Mouse (Mus musculus) inflammation-experienced regulatory T-cells, adult 16 weeks (primary cell): Measurements from ENCODE around the gene Olfr133. TPM values are rescaled to one million over a fixed set of nuclear protein-coding genes. Genes with fewer than 3 reads are reported as not detected.

Experiments used
- polyA plus RNA-seq: library from polyadenylated mRNA; unstranded; fragments of 100-300 nt; shearing (Covaris generic); gene quantifications from one replicate; pipeline ENCODE4 v1.2.1, GENCODE M21; 2017

Gene Olfr133
- polyA plus RNA-seq: not detected

GRCm38 (mm10) chr17:38144981-38145380, at the start of gene Olfr133:
TSS of gene Olfr133 (plus strand) at chr17:38145281.

GRCm38 (mm10) chr17:38134426-38134825, 10.7 kb upstream of the Olfr133 start, which contains the start of gene Olfr132:
TSS of gene Olfr132 (minus strand) at chr17:38134526.

DNA sequence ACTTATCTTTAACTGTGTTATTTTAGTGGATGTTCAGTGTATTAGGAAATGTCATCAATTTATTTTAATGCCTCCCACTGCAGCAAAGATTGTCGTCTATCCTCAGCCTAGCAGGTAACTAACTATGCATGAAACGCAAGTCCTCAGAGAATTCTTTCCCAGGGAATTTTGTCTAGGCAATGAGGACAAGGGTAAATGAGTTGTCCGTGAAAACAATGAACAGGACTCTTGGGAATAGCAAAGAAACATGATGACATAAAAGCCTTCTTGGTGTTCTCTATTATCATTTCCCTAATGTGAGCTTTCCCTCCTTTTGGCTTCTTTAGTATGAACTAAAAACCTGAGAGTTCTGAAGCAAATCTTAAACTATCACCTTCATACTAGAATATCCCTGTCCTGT, 26.0 kb downstream of the Olfr133 start, which contains the start of gene Olfr134:
Gene Olfr134 (plus strand): TSS at position 301 of the 400 bp plus-strand sequence.

Other genes with a start within 250 kb of the Olfr133 start
- not detected for gene Olfr127, start 244.8 kb upstream of the Olfr133 start, polyA plus RNA-seq
- not detected for gene Olfr128, start 224.7 kb upstream of the Olfr133 start, polyA plus RNA-seq
- not detected for gene Olfr761, start 192.2 kb upstream of the Olfr133 start, polyA plus RNA-seq
- gene Olfr129, start 85.2 kb upstream of the Olfr133 start, polyA plus RNA-seq: not detected
- gene Olfr130, start 81.4 kb upstream of the Olfr133 start, polyA plus RNA-seq: not detected
- gene Olfr131, start 56.6 kb upstream of the Olfr133 start, polyA plus RNA-seq: not detected
- gene Olfr132, start 10.8 kb upstream of the Olfr133 start, polyA plus RNA-seq: not detected
- gene Olfr134, start 26.1 kb downstream of the Olfr133 start, polyA plus RNA-seq: not detected
- not detected for gene Olfr135, start 59.1 kb downstream of the Olfr133 start, polyA plus RNA-seq
- gene Olfr138, start 115.8 kb downstream of the Olfr133 start, polyA plus RNA-seq: not detected
- not detected for gene Olfr137, start 162.3 kb downstream of the Olfr133 start, polyA plus RNA-seq
- not detected for gene Olfr136, start 184.6 kb downstream of the Olfr133 start, polyA plus RNA-seq